Mouse (Mus musculus) left cerebral cortex, postnatal 4 days (tissue): ENCODE data around the gene Rsrc1. TPM values are rescaled to one million over a fixed set of nuclear protein-coding genes. Genes with fewer than 3 reads are reported as not detected.
"Not testable (repeated sequence)": the region's sequence is repeated elsewhere in the genome, so short reads cannot be mapped to it uniquely, and the experiment has no call there.

Experiments
- DNase-seq: peaks from one replicate; pipeline ENCODE4 v3.0.0-alpha.2; 2022
- intact Hi-C: fragments of 180-260 bp; cut with DNase I; formaldehyde crosslinking; loops from one replicate; pipeline ENCODE4 v1.15.1; 2025
- total RNA-seq, 2 experiments: library from RNA; stranded (reverse); gene quantifications; 2 replicates each; pipeline ENCODE4 v1.2.3; 2021

Rsrc1 gene
- total RNA-seq, 2 experiments from 2014 or later: 30.2 to 31.4 TPM

GRCm38 (mm10) chr3:66982181-66982911 lies 1.2 kb downstream of the Rsrc1 start:
- intact Hi-C loops: no loop called here
- no peak for DNase-seq

DNA sequence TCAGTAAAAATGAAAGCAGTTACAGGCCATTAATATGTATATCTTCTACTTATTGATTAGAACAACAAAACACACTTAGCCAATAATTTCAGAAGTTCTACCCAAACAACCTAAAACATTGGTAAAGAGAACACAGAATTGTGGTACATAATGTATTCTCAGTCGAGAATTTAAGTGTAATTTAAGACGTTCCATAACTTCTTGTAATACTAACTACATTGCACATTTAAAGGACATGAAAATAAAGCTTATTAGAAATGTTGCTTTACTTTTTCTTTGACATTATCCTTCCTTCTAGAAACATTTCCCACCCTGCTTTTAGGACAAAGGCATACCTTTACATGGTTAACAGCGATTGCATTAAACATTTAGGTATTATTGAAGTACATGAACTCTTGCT lies 2.3 kb downstream of the Rsrc1 start:
- intact Hi-C loops: no loop called here
- no peak for DNase-seq

GRCm38 (mm10) chr3:66985539-66986286 lies 4.5 kb downstream of the Rsrc1 start:
- intact Hi-C loops: no loop called here
- DNase-seq: peak; percentile 75

DNA sequence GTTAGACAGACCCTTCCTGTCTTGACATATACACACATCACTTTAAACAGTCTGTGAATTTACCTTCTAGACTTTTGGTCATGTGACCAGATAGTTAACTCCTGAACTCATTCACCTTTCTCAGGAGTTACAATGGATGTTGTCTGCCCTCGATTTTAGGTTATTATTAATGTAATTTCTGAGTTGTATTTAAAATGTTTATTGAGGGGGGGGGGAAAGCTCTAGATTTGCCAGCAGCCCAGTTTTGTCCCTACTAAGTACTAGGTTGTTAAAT lies 5.0 kb downstream of the Rsrc1 start:
- intact Hi-C loops: no loop called here
- no peak for DNase-seq

DNA sequence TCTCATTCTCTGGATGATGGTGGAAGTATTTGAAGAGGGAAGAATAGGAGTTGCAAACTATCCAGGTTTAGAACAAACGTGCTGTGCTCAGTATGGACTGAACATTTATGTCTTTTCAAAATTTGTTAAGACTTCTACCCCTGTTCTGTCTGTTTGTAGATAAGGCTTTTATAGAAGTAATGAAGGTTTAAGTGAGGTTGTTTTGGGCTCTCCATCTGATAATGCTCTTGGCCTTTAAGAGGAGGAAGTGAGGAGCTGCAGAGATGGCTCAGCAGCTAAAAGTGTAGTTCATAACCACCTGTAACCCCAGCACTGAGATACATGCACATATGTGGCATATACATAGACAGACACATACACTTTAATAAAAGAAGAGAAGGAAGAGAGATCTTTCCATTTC lies 15.6 kb downstream of the Rsrc1 start:
- intact Hi-C loops: no loop called here
- DNase-seq: no peak

- DNase-seq: no peak
- intact Hi-C loops: no loop called here
Observed at GRCm38 (mm10) chr3:67036387-67037062, 55.3 kb downstream of the Rsrc1 start.

DNA sequence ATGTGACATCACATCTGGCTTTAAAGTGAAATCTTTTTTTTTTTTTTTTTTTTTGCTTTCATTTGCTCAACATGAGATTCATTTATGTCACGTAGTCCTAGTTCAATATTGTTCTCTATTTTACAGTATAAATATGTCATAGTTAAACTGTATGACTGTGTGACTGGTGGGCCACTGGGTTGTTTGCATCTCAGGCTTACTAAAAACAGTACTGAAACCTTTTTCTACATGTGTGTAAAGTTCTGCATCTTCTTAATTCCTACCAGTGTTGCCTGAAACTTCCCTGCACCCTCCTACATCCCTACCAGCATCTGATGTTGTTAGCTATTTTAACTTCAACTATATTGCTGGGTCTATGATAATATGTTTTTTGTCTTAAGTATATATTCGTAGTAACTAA lies 78.6 kb downstream of the Rsrc1 start:
- no peak for DNase-seq
- intact Hi-C loops: no loop called here

GRCm38 (mm10) chr3:67070575-67071488 lies 89.6 kb downstream of the Rsrc1 start:
- intact Hi-C loops: no loop called here
- no peak for DNase-seq

GRCm38 (mm10) chr3:67073653-67074052 lies 92.5 kb downstream of the Rsrc1 start:
- intact Hi-C loops, DNase-seq: not testable (repeated sequence)

GRCm38 (mm10) chr3:67075484-67075883 lies 94.3 kb downstream of the Rsrc1 start:
- DNase-seq: no peak
- intact Hi-C loops: no loop called here

DNA sequence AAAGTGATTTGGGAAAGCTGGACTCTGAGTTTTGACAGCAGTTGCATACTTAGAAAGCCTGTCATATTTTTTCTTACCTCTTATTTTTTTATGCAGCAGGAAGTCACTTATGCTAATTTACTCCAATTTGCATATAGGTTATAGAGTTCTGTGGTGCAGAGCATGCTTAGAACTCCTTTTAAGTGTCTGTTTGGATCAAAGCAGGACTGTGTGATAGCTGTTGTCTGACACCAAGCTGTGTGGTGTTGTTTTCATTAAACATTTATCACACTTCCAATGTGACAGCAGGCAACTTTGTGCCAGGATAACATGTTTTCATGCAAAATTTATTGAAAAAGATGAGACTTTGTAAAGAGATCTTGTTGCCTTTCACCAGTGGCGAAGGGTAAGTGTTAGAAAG lies 103.6 kb downstream of the Rsrc1 start:
- no peak for DNase-seq
- intact Hi-C loops: no loop called here

GRCm38 (mm10) chr3:67108428-67108827 lies 127.2 kb downstream of the Rsrc1 start:
- no peak for DNase-seq
- intact Hi-C loops: no loop called here

GRCm38 (mm10) chr3:67116317-67116716 lies 135.1 kb downstream of the Rsrc1 start:
- intact Hi-C loops: no loop called here
- DNase-seq: no peak

- no peak for DNase-seq
- intact Hi-C loops: no loop called here
Observed at GRCm38 (mm10) chr3:67132521-67132920, 151.3 kb downstream of the Rsrc1 start.

GRCm38 (mm10) chr3:67135749-67136375 lies 154.7 kb downstream of the Rsrc1 start:
- DNase-seq: no peak
- intact Hi-C loops: no loop called here

GRCm38 (mm10) chr3:67144952-67145351 lies 163.8 kb downstream of the Rsrc1 start:
- DNase-seq: no peak
- intact Hi-C loops: no loop called here

GRCm38 (mm10) chr3:67146280-67146679 lies 165.1 kb downstream of the Rsrc1 start:
- intact Hi-C loops: no loop called here
- DNase-seq: no peak

- intact Hi-C loops: no loop called here
- DNase-seq: no peak
Observed at GRCm38 (mm10) chr3:67147246-67147645, 166.1 kb downstream of the Rsrc1 start.

DNA sequence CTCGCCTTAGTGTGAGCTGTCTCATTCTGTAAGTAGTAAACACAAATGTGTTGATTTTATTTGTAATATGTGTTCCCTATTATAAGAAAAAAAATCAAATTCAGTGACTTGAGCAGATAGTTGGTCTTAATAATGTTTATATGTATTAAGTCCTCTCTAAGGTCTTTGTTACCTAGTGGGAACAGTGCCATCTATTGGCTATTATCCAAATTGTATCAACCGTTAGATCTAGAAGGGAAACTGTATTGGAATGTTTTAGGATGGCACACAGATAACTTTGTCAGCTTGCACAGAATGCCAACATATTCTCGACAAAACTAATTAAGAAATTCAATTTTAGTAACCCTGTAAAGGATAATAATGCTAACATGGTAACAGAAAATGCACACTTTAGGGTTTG lies 216.0 kb downstream of the Rsrc1 start:
- no peak for DNase-seq
- intact Hi-C loops: no loop called here

GRCm38 (mm10) chr3:67213047-67213457 lies 231.9 kb downstream of the Rsrc1 start:
- no peak for DNase-seq

More at GRCm38 (mm10) chr3:67213047-67213457, 231.9 kb downstream of the Rsrc1 start:
- intact Hi-C loops: no loop called here
